Mouse (Mus musculus) heart, embryonic 15.5 days (tissue): ENCODE data around the gene Sec24b. TPM values are rescaled to one million over a fixed set of nuclear protein-coding genes. Genes with fewer than 3 reads are reported as not detected.

Experiments
- ATAC-seq: fragments of 200-750 bp; cut with Nextera tagmentation; replicated peaks from 2 replicates; pipeline ENCODE4 v1.8.0; 2017; ENCODE audit warnings: low read depth, moderate TSS enrichment; ENCODE audit not compliant: insufficient number of reproducible peaks, insufficient read depth, low FRiP score
- H3K27ac ChIP-seq: fragments of 300-500 bp; sonication (generic); 2 replicates; pipeline ENCODE4 v1.5.1; 2015; ENCODE audit warnings: mild to moderate bottlenecking, inconsistent platforms
- H3K27me3 ChIP-seq: fragments of 300-500 bp; sonication (generic); 2 replicates; pipeline ENCODE4 v1.6.1; 2015; ENCODE audit warnings: inconsistent platforms
- H3K36me3 ChIP-seq: fragments of 300-500 bp; sonication (generic); 2 replicates; pipeline ENCODE4 v1.6.1; 2015; ENCODE audit warnings: mild to moderate bottlenecking, inconsistent platforms
- H3K4me1 ChIP-seq: fragments of 300-500 bp; sonication (generic); replicated peaks from 2 replicates; pipeline ENCODE4 v1.6.1; 2015; ENCODE audit warnings: inconsistent platforms
- H3K4me2 ChIP-seq: fragments of 300-500 bp; sonication (generic); 2 replicates; pipeline ENCODE4 v1.6.1; 2015; ENCODE audit warnings: inconsistent platforms, mild to moderate bottlenecking, moderate library complexity
- H3K4me3 ChIP-seq: fragments of 300-500 bp; sonication (generic); 2 replicates; pipeline ENCODE4 v1.5.1; 2015; ENCODE audit warnings: mild to moderate bottlenecking, inconsistent platforms
- H3K9ac ChIP-seq: fragments of 300-500 bp; sonication (generic); 2 replicates; pipeline ENCODE4 v1.6.1; 2015; ENCODE audit warnings: mild to moderate bottlenecking, inconsistent platforms
- H3K9me3 ChIP-seq: fragments of 300-500 bp; sonication (generic); replicated peaks from 2 replicates; pipeline ENCODE4 v1.6.1; 2016; ENCODE audit warnings: inconsistent platforms
- WGBS: fragments of 180-500 bp; shearing (Covaris S2); methylation state at CpG from one replicate; pipeline ENCODE4 v1.1.7; 2015; ENCODE audit warnings: mixed read lengths; 5-methylcytosine and 5-hydroxymethylcytosine counted together
- polyA plus RNA-seq: library from polyadenylated mRNA; unstranded; fragments of >200 nt; fragmentation: Nextera tagmentation; extraction: Ambion mirVana; gene quantifications from 2 replicates; pipeline ENCODE4 v1.2.1, GENCODE M21; 2015

The Sec24b gene
- polyA plus RNA-seq, 1 experiment from 2014 or later: 19.3 TPM

GRCm38 (mm10) chr3:129943813-129944212, 117.5 kb downstream of the Sec24b start:
- no peak overlapping the region for H3K4me2 ChIP-seq
- H3K36me3 ChIP-seq: no peaks in the 10 kb centered on the region
- no peak overlapping the region for H3K27ac ChIP-seq
- WGBS: 55% methylated on average over 4 of the region's 4 CpGs
- no peaks in the 10 kb centered on the region for H3K27me3 ChIP-seq
- no peaks in the 10 kb centered on the region for H3K9me3 ChIP-seq
- H3K4me3 ChIP-seq: no peak overlapping the region
- no peaks in the 10 kb centered on the region for H3K4me1 ChIP-seq
- ATAC-seq: no peak
- no peak overlapping the region for H3K9ac ChIP-seq

GRCm38 (mm10) chr3:129941291-129941690, 120.1 kb downstream of the Sec24b start:
- Histone ChIP-seq H3K4me2 (no peak overlapping the region), H3K36me3 (no peaks in the 10 kb centered on the region), H3K4me1 (no peaks in the 10 kb centered on the region), H3K4me3 (no peak overlapping the region), H3K27ac (no peak overlapping the region), H3K27me3 (no peaks in the 10 kb centered on the region), H3K9me3 (no peaks in the 10 kb centered on the region), H3K9ac (no peak overlapping the region)
- 88% methylated on average over 1 of the region's 1 CpGs for WGBS
- ATAC-seq: no peak

GRCm38 (mm10) chr3:129940780-129941179, 120.6 kb downstream of the Sec24b start:
- Histone ChIP-seq H3K4me1 (no peaks in the 10 kb centered on the region), H3K9me3 (no peaks in the 10 kb centered on the region), H3K9ac (no peak overlapping the region), H3K27ac (no peak overlapping the region), H3K36me3 (no peaks in the 10 kb centered on the region), H3K27me3 (no peaks in the 10 kb centered on the region), H3K4me2 (no peak overlapping the region), H3K4me3 (no peak overlapping the region)
- WGBS: 89% methylated on average over 2 of the region's 2 CpGs
- no peak for ATAC-seq

DNA sequence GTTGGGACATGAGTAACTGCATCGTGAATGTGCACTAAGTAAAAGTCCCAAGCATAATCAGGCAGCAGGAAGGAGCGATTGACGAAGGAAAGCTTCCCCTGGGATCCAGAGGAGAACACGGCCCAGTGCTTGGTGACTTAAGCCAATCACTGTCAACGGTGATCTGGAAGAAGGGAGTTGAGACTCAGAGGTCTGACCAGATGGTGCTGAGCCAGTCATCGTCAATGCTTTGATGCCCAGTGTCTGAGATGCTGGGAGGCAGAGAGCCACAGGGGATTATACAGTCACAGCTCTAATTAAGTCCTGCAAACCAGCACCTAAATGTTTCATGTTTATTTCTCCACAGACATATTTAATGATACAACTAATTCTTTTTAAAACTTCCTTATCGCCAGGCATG, 122.3 kb downstream of the Sec24b start:
- no peak for ATAC-seq
- Histone ChIP-seq H3K9ac (no peak overlapping the region), H3K4me3 (no peak overlapping the region), H3K4me1 (no peaks in the 10 kb centered on the region), H3K27me3 (no peaks in the 10 kb centered on the region), H3K9me3 (no peaks in the 10 kb centered on the region), H3K4me2 (no peak overlapping the region), H3K27ac (no peak overlapping the region), H3K36me3 (no peaks in the 10 kb centered on the region)
- WGBS: 49% methylated on average over 7 of the region's 7 CpGs

GRCm38 (mm10) chr3:129937848-129938247, 123.5 kb downstream of the Sec24b start:
- no peak overlapping the region for H3K4me2 ChIP-seq
- no peaks in the 10 kb centered on the region for H3K4me1 ChIP-seq
- H3K4me3 ChIP-seq: no peak overlapping the region
- no peak overlapping the region for H3K9ac ChIP-seq
- no peak for ATAC-seq
- H3K36me3 ChIP-seq: no peaks in the 10 kb centered on the region
- H3K27me3 ChIP-seq: no peaks in the 10 kb centered on the region
- 48% methylated on average over 3 of the region's 3 CpGs for WGBS
- no peaks in the 10 kb centered on the region for H3K9me3 ChIP-seq
- no peak overlapping the region for H3K27ac ChIP-seq

- 61% methylated on average over 9 of the region's 9 CpGs for WGBS
- no peaks in the 10 kb centered on the region for H3K4me1 ChIP-seq
Observed at GRCm38 (mm10) chr3:129936561-129936960, 124.8 kb downstream of the Sec24b start.

More at GRCm38 (mm10) chr3:129936561-129936960, 124.8 kb downstream of the Sec24b start:
- H3K4me2 ChIP-seq: no peak overlapping the region
- H3K9ac ChIP-seq: no peak overlapping the region
- H3K27ac ChIP-seq: no peak overlapping the region
- H3K27me3 ChIP-seq: no peaks in the 10 kb centered on the region
- H3K4me3 ChIP-seq: no peak overlapping the region
- no peaks in the 10 kb centered on the region for H3K9me3 ChIP-seq
- ATAC-seq: no peak
- H3K36me3 ChIP-seq: no peaks in the 10 kb centered on the region

Other genes starting within 250 kb of the Sec24b start
- not detected in 2 replicates for gene Rrh, start 239.0 kb downstream of the Sec24b start, polyA plus RNA-seq
- gene Gar1, start 230.2 kb downstream of the Sec24b start, polyA plus RNA-seq: 37.0 and 42.1 TPM in 2 replicates
- gene Cfi, start 225.7 kb downstream of the Sec24b start, polyA plus RNA-seq: 2.2 and 3.7 TPM in 2 replicates
- gene Pla2g12a, start 182.9 kb downstream of the Sec24b start, polyA plus RNA-seq: 53.2 and 58.0 TPM in 2 replicates
- gene Casp6, start 160.1 kb downstream of the Sec24b start, polyA plus RNA-seq: 58.7 and 62.6 TPM in 2 replicates
- 4.4 and 9.4 TPM in 2 replicates for gene Mcub, start 91.3 kb downstream of the Sec24b start, polyA plus RNA-seq
- 1.3 and 2.5 TPM in 2 replicates for gene Col25a1, start 69.9 kb upstream of the Sec24b start, polyA plus RNA-seq